Mouse (Mus musculus) ES-E14 (cell line): ENCODE results near the gene Kif18b. TPM values are rescaled to one million over a fixed set of nuclear protein-coding genes. Genes with fewer than 3 reads are reported as not detected.

Experiments used
- DNase-seq: peaks from one replicate; pipeline ENCODE4 v3.0.0-alpha.2; 2013; ENCODE audit warnings: low read depth, low spot score
- H3K27ac ChIP-seq: 2 replicates; pipeline ENCODE4 v1.5.1; 2012; ENCODE audit warnings: low read depth, mild to moderate bottlenecking, low read length, moderate library complexity, mixed read lengths; ENCODE audit not compliant: poor library complexity, insufficient read depth, severe bottlenecking
- H3K36me3 ChIP-seq: 2 replicates; pipeline ENCODE4 v1.6.1; 2012; ENCODE audit warnings: mild to moderate bottlenecking, low read length, moderate library complexity, mixed read lengths; ENCODE audit not compliant: control insufficient read depth, poor library complexity, insufficient read depth, severe bottlenecking
- H3K4me1 ChIP-seq, 2 experiments: fragments of 150-350 bp in 1 of 2; sonication (generic) in 1 of 2; 2 replicates each; pipeline ENCODE4 v1.6.1; 2012; ENCODE audit warnings: low read length in 2 of 2, mild to moderate bottlenecking in 1 of 2, mixed read lengths in 1 of 2; ENCODE audit not compliant: control insufficient read depth in 2 of 2, insufficient read depth in 2 of 2, poor library complexity in 1 of 2
- H3K4me3 ChIP-seq, 2 experiments: fragments of 150-350 bp in 1 of 2; sonication (generic) in 1 of 2; 2 replicates each; pipeline ENCODE4 v1.5.1; 2012; ENCODE audit warnings: low read length in 2 of 2, low read depth in 1 of 2, mild to moderate bottlenecking in 1 of 2, mixed read lengths in 1 of 2; ENCODE audit not compliant: insufficient read depth in 1 of 2, poor library complexity in 1 of 2, severe bottlenecking in 1 of 2
- H3K9ac ChIP-seq: 2 replicates; pipeline ENCODE4 v1.6.1; 2012; ENCODE audit warnings: low read depth, mild to moderate bottlenecking, low read length, mixed read lengths; ENCODE audit not compliant: poor library complexity, insufficient read depth, severe bottlenecking
- H3K9me3 ChIP-seq: fragments of 150-350 bp; sonication (generic); 2 replicates; pipeline ENCODE4 v1.6.1; 2012; ENCODE audit warnings: low read depth, mild to moderate bottlenecking, low read length; ENCODE audit not compliant: control insufficient read depth, insufficient read depth
- CHD2 ChIP-seq: IDR thresholded peaks from 2 replicates; pipeline ENCODE4 v1.6.1; 2014; ENCODE audit warnings: mild to moderate bottlenecking, low read depth, low read length, inconsistent platforms
- HCFC1 ChIP-seq: IDR thresholded peaks from 2 replicates; pipeline ENCODE4 v1.6.1; 2012; ENCODE audit warnings: low read length, inconsistent platforms, borderline replicate concordance; ENCODE audit not compliant: insufficient read depth
- MAFK ChIP-seq: IDR thresholded peaks from 2 replicates; pipeline ENCODE4 v1.6.1; 2014; ENCODE audit warnings: mild to moderate bottlenecking, low read depth, low read length, inconsistent platforms; ENCODE audit not compliant: insufficient read depth
- ZC3H11A ChIP-seq: IDR thresholded peaks from 2 replicates; pipeline ENCODE4 v1.6.1; 2012; ENCODE audit warnings: low read depth, mild to moderate bottlenecking, inconsistent platforms, low read length, borderline replicate concordance
- ZNF384 ChIP-seq: IDR thresholded peaks from 2 replicates; pipeline ENCODE4 v1.6.1; 2012; ENCODE audit warnings: low read depth, low read length, inconsistent platforms
- in situ Hi-C, 2 experiments: fragments of 600-800 bp; cut with MboI; formaldehyde crosslinking; loops; one replicate each; pipeline ENCODE4 v1.15.1; 2025; ENCODE audit warnings: low sequenced_read_pairs in 2 of 2, inconsistent platforms in 1 of 2; ENCODE audit not compliant: unreplicated experiment in 2 of 2
- total RNA-seq: library from RNA; depleted of rRNA; stranded (reverse); fragments of 300-350 nt; gene quantifications from 2 replicates; pipeline ENCODE4 v1.2.3, GENCODE M21; 2012

Kif18b gene
- total RNA-seq, 1 experiment, result 38.4 TPM

DNA sequence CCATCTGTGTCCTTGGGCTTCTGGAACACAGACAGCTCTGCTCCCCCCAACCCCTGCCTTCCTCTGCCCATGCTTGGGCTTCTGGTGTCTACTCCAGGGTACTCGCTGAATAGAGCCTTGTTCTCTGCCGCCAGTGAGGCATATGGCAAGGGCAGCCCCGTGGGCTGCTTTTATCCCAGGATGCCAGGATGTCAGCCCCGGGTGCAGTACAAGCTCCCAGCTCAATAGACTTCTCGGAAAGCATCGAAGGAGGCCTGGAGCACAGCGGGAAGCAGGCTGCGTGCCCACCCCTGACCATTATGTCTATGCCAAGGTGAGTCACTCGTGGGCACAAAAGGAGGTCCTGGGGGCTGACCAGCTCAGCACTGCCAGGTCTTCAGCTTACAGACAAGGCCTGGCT is 26.5 kb downstream of the Kif18b start:
- Histone ChIP-seq H3K4me1 (peaks cover 0 to 1% of the 10 kb centered on the region in 2 experiments; a peak in 2 of 4 replicates), H3K4me3 (no peak overlapping the region), H3K9ac (no peak overlapping the region), H3K27ac (no peak overlapping the region), H3K36me3 (no peaks in the 10 kb centered on the region), H3K9me3 (no peaks in the 10 kb centered on the region)
- in situ Hi-C loops, result loop anchor here in 1 of 2 experiments (10.0 kb wide), 1 partner anchor 96 kb away; no protein-coding TSS in a partner anchor
- no peak for DNase-seq
- TF ChIP-seq ZNF384, result no peak
- no peak for TF ChIP-seq MAFK
- no peak for TF ChIP-seq HCFC1
- no peak for TF ChIP-seq CHD2
- no peak for TF ChIP-seq ZC3H11A

- H3K4me3 ChIP-seq, result peak overlapping the region; percentile 43 to 67; a peak in 3 of 4 replicates
- no peaks in the 10 kb centered on the region for H3K9me3 ChIP-seq
- peaks cover 0 to 1% of the 10 kb centered on the region in 2 experiments; a peak in 2 of 4 replicates for H3K4me1 ChIP-seq
- no peak for TF ChIP-seq CHD2
- TF ChIP-seq ZNF384, result no peak
- TF ChIP-seq HCFC1, result no peak
- no peak for TF ChIP-seq ZC3H11A
- no peak for TF ChIP-seq MAFK
- DNase-seq, result no peak
- peak overlapping the region; percentile 47; the same call in 1 of the 2 replicates for H3K9ac ChIP-seq
- in situ Hi-C loops, result loop anchor here in 1 of 2 experiments (10.0 kb wide), 1 partner anchor 98 kb away; no protein-coding TSS in a partner anchor
- no peaks in the 10 kb centered on the region for H3K36me3 ChIP-seq
- H3K27ac ChIP-seq, result no peak overlapping the region
Observed at GRCm38 (mm10) chr11:102896641-102897040, 28.3 kb downstream of the Kif18b start.

- Histone ChIP-seq H3K4me3 (no peak overlapping the region), H3K9ac (no peak overlapping the region), H3K4me1 (peaks cover 0 to 1% of the 10 kb centered on the region in 2 experiments; a peak in 2 of 4 replicates), H3K27ac (no peak overlapping the region), H3K9me3 (no peaks in the 10 kb centered on the region), H3K36me3 (no peaks in the 10 kb centered on the region)
- TF ChIP-seq CHD2 (no peak), HCFC1 (no peak), MAFK (no peak), ZC3H11A (no peak), ZNF384 (no peak)
- DNase-seq, result no peak
- in situ Hi-C loops, result loop anchor here in 1 of 2 experiments (10.0 kb wide), 1 partner anchor 99 kb away; no protein-coding TSS in a partner anchor
Observed at GRCm38 (mm10) chr11:102895779-102896178, 29.1 kb downstream of the Kif18b start.

DNA sequence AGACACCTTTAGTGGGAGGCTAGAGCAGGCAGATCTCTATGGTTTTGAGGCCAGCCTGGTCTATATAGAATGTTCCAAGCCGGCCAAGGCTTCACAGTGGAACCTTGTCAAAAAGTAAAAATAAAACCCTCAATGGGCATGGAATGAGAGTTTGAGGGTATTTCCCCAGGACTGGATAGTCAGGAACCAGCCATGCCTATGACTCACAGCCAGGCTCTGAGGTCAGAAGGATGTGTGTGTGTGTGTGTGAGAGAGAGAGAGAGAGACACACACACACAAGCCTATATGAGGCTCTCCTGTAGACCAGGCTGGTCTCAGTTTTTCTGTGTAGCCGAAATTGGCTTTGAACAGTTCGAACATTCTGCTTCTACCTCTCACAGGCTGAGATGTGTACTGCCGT is 30.2 kb downstream of the Kif18b start:
- no peak for DNase-seq
- H3K4me1 ChIP-seq, result peaks cover 0 to 1% of the 10 kb centered on the region in 2 experiments; a peak in 2 of 4 replicates
- in situ Hi-C loops, result loop anchor here in 1 of 2 experiments (10.0 kb wide), 1 partner anchor 100 kb away; no protein-coding TSS in a partner anchor
- no peak overlapping the region for H3K9ac ChIP-seq
- H3K4me3 ChIP-seq, result no peak overlapping the region
- no peaks in the 10 kb centered on the region for H3K36me3 ChIP-seq
- no peak for TF ChIP-seq CHD2
- no peak for TF ChIP-seq ZNF384
- TF ChIP-seq ZC3H11A, result no peak
- no peak for TF ChIP-seq MAFK
- no peak for TF ChIP-seq HCFC1
- no peak overlapping the region for H3K27ac ChIP-seq
- no peaks in the 10 kb centered on the region for H3K9me3 ChIP-seq
